35 mouse cellular contexts compared by ENCODE assay signal in genomic region chr9:3184343-3184742, GRCm38 (mm10).
"Had no signal": no experiment of that assay in that cellular context is flagged by ENCODE, and none has a peak within 500 bp of the region (broad histone marks: within the 10 kb centered on the region; RNA-seq: fewer than 3 reads in every experiment).

No protein-coding gene starts in this region.

- ATAC-seq: hindbrain, embryonic 16.5 days; hindbrain, postnatal 0 days; inflammation-experienced regulatory T-cells, adult 6 months; intestine, embryonic 15.5 days; intestine, embryonic 16.5 days; intestine, postnatal 0 days had no signal

- H3K9ac ChIP-seq: heart, embryonic 12.5 days; heart, embryonic 13.5 days; heart, embryonic 15.5 days; hindbrain, embryonic 12.5 days; hindbrain, embryonic 14.5 days; hindbrain, embryonic 15.5 days; intestine, embryonic 15.5 days; kidney, embryonic 15.5 days had no signal

- H3K4me1 ChIP-seq: heart, embryonic 10.5 days; heart, embryonic 12.5 days; heart, embryonic 13.5 days; heart, embryonic 15.5 days; hindbrain, embryonic 10.5 days; hindbrain, embryonic 12.5 days; hindbrain, embryonic 15.5 days; intestine, embryonic 15.5 days; kidney, embryonic 15.5 days had no signal

- H3K4me2 ChIP-seq: heart, embryonic 11.5 days; heart, embryonic 12.5 days; heart, embryonic 13.5 days; heart, embryonic 15.5 days; hindbrain, embryonic 12.5 days; hindbrain, embryonic 14.5 days; hindbrain, embryonic 15.5 days; intestine, embryonic 15.5 days; kidney, embryonic 15.5 days had no signal

- H3K36me3 ChIP-seq: heart, embryonic 10.5 days; heart, embryonic 12.5 days; heart, embryonic 13.5 days; heart, embryonic 15.5 days; hindbrain, embryonic 10.5 days; hindbrain, embryonic 12.5 days; hindbrain, embryonic 15.5 days; intestine, embryonic 15.5 days; kidney, embryonic 15.5 days had no signal

- DNase-seq: heart, postnatal 10 days; heart, postnatal 14 days; heart, postnatal 36 days; heart, postnatal 4 days; kidney, adult 11 months; kidney, adult 18-20 months; kidney, adult 2 months; kidney, adult 8-10 months; kidney, adult 9 months; kidney, postnatal 10 days; kidney, postnatal 14 days; kidney, postnatal 25 days; kidney, postnatal 36 days; kidney, postnatal 4 days; layer of hippocampus, adult 9-11 months; layer of hippocampus, postnatal 36 days had no signal

- H3K4me3 ChIP-seq: heart, embryonic 10.5 days; heart, embryonic 12.5 days; heart, embryonic 13.5 days; heart, embryonic 15.5 days; hindbrain, embryonic 10.5 days; hindbrain, embryonic 12.5 days; hindbrain, embryonic 15.5 days; intestine, embryonic 15.5 days; kidney, embryonic 15.5 days; layer of hippocampus, adult 2 months; left cerebral cortex, adult 2 months had no signal

- H3K9me3 ChIP-seq: heart, embryonic 15.5 days; intestine, embryonic 15.5 days had no signal

- H3K27me3 ChIP-seq: heart, embryonic 12.5 days; heart, embryonic 13.5 days; heart, embryonic 15.5 days; hindbrain, embryonic 12.5 days; hindbrain, embryonic 15.5 days; intestine, embryonic 15.5 days; kidney, embryonic 15.5 days had no signal

- H3K27ac ChIP-seq: heart, embryonic 10.5 days; heart, embryonic 13.5 days; heart, embryonic 15.5 days; hindbrain, embryonic 10.5 days; hindbrain, embryonic 12.5 days; hindbrain, embryonic 14.5 days; hindbrain, embryonic 15.5 days; hindbrain, postnatal 0 days; intestine, embryonic 15.5 days; kidney, embryonic 15.5 days; kidney, postnatal 0 days; layer of hippocampus, adult 2 months; left cerebral cortex, adult 2 months had no signal
